Mouse (Mus musculus) kidney, adult 11 months (tissue): Measurements from ENCODE around the gene Otud6a.
"Not testable (repeated sequence)": the region's sequence is repeated elsewhere in the genome, so short reads cannot be mapped to it uniquely, and the experiment has no call there.

Experiments used
- DNase-seq: peaks from one replicate; pipeline ENCODE4 v3.0.0; 2022

Otud6a gene

GRCm38 (mm10) chrX:100428693-100429092 lies at the start of gene Otud6a:
Gene Otud6a (plus strand): TSS chrX:100429013.
- DNase-seq, result no peak

GRCm38 (mm10) chrX:100389887-100390286 lies 38.9 kb upstream of the Otud6a start:
- no peak for DNase-seq

GRCm38 (mm10) chrX:100392304-100392703 lies 36.5 kb upstream of the Otud6a start:
- DNase-seq, result no peak

GRCm38 (mm10) chrX:100394223-100394861 lies 34.5 kb upstream of the Otud6a start:
- no peak for DNase-seq

- no peak for DNase-seq
These were observed 33.8 kb upstream of the Otud6a start for GRCm38 (mm10) chrX:100395026-100395425.

GRCm38 (mm10) chrX:100400900-100401299 lies 27.9 kb upstream of the Otud6a start:
- DNase-seq, result no peak

GRCm38 (mm10) chrX:100401657-100402056 lies 27.2 kb upstream of the Otud6a start:
- no peak for DNase-seq

- no peak for DNase-seq
These were observed 19.6 kb upstream of the Otud6a start for GRCm38 (mm10) chrX:100409245-100409644.

GRCm38 (mm10) chrX:100432311-100432710 lies 3.5 kb downstream of the Otud6a start:
- DNase-seq, result no peak

GRCm38 (mm10) chrX:100442617-100443016 lies 13.8 kb downstream of the Otud6a start, which contains the start of gene Awat2:
Gene Awat2 (minus strand): TSS chrX:100442717.
- DNase-seq, result not testable (repeated sequence)

GRCm38 (mm10) chrX:100443532-100443931 lies 14.7 kb downstream of the Otud6a start:
- DNase-seq, result no peak

- DNase-seq, result no peak
These were observed 39.2 kb downstream of the Otud6a start for GRCm38 (mm10) chrX:100468047-100468446.

GRCm38 (mm10) chrX:100470126-100470525 lies 41.3 kb downstream of the Otud6a start:
- no peak for DNase-seq

GRCm38 (mm10) chrX:100471491-100471890 lies 42.7 kb downstream of the Otud6a start:
- no peak for DNase-seq

GRCm38 (mm10) chrX:100475569-100476223 lies 46.9 kb downstream of the Otud6a start:
- DNase-seq, result no peak
